Mouse (Mus musculus): Measurements from ENCODE around the gene Lcp1. TPM values are rescaled to one million over a fixed set of nuclear protein-coding genes. Genes with fewer than 3 reads are reported as not detected.

Lcp1 gene
- polyA plus RNA-seq, 1 experiment from 2014 or later: 36.2 TPM

DNA sequence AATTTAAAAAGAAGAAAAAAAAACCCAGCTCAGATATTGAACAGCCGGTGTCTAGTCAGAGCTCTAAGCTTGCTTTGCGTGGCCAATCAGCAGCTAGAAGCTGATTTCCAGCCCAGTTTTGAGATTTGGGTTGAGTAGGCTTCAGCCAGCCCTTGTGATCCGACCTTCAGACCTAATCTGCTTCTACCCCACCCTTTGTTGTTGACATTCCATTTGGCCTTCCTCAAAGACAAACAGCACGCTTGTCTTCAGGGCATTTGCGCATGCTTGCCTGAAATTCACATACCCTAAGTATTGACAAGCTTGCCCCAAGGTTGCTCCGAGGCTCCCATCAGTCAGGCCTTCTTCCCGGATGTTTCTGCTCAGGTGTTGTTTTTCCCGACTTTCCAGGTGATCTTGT, 23.6 kb downstream of the Lcp1 start:
- no peak overlapping the region for H3K9ac ChIP-seq
- no peak for ATAC-seq
- H3K27me3 ChIP-seq (replicated peaks): no peaks in the 10 kb centered on the region
- H3K4me2 ChIP-seq: no peak overlapping the region
- no peak overlapping the region for H3K4me3 ChIP-seq
- 72% methylated on average over 8 of the region's 8 CpGs for WGBS (ENCODE audit: insufficient replicate concordance)
- H3K4me1 ChIP-seq: no peaks in the 10 kb centered on the region
- H3K36me3 ChIP-seq: no peaks in the 10 kb centered on the region
- H3K27ac ChIP-seq: no peak overlapping the region
- no peaks in the 10 kb centered on the region for H3K9me3 ChIP-seq (replicated peaks)

DNA sequence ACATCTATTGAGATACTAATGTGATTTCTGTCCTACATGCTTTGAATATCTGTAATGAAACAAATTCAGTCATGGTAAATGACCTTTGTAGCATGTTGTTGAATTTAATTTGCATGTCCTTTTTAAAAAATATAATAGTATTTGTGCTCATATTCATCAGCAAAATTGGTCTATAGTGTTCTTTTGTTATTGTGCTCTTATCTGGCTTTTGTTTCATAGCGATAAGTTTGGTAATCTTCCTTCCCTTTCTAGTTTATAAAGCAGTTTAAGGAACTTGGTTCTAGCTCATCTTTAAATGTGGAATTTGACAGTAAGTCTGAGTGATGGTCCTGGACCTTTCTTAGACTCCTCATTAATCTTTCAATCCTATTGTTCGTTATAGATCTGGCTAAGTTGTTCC, 28.5 kb downstream of the Lcp1 start:
- no peak overlapping the region for H3K27ac ChIP-seq
- 70% methylated on average over 2 of the region's 2 CpGs for WGBS (ENCODE audit: insufficient replicate concordance)
- no peaks in the 10 kb centered on the region for H3K36me3 ChIP-seq
- no peaks in the 10 kb centered on the region for H3K9me3 ChIP-seq (replicated peaks)
- no peak overlapping the region for H3K4me3 ChIP-seq
- H3K4me2 ChIP-seq: no peak overlapping the region
- H3K4me1 ChIP-seq: peaks cover 10% of the 10 kb centered on the region; the same call in 1 of the 2 replicates
- no peaks in the 10 kb centered on the region for H3K27me3 ChIP-seq (replicated peaks)
- no peak overlapping the region for H3K9ac ChIP-seq
- no peak for ATAC-seq

- no peaks in the 10 kb centered on the region for H3K27me3 ChIP-seq (replicated peaks)
- no peaks in the 10 kb centered on the region for H3K36me3 ChIP-seq
- no peak overlapping the region for H3K4me3 ChIP-seq
- H3K9ac ChIP-seq: no peak overlapping the region
- 59% methylated on average over 8 of the region's 8 CpGs for WGBS (ENCODE audit: insufficient replicate concordance)
- 0 out of 2 replicates have a peak, but pooled peaks have one; percentile 8 for ATAC-seq
- H3K4me1 ChIP-seq: peaks cover 16% of the 10 kb centered on the region
- H3K9me3 ChIP-seq (replicated peaks): no peaks in the 10 kb centered on the region
- H3K4me2 ChIP-seq: no peak overlapping the region
- no peak overlapping the region for H3K27ac ChIP-seq
Measured at GRCm38 (mm10) chr14:75163866-75164265, 33.0 kb downstream of the Lcp1 start.

- H3K9ac ChIP-seq: no peak overlapping the region
- no peak for ATAC-seq
- no peak overlapping the region for H3K4me2 ChIP-seq
- 77% methylated on average over 9 of the region's 9 CpGs for WGBS (ENCODE audit: insufficient replicate concordance)
- no peaks in the 10 kb centered on the region for H3K27me3 ChIP-seq (replicated peaks)
- no peak overlapping the region for H3K27ac ChIP-seq
- no peaks in the 10 kb centered on the region for H3K36me3 ChIP-seq
- H3K4me3 ChIP-seq: no peak overlapping the region
- H3K9me3 ChIP-seq (replicated peaks): no peaks in the 10 kb centered on the region
- peaks cover 16% of the 10 kb centered on the region for H3K4me1 ChIP-seq
Measured at GRCm38 (mm10) chr14:75164345-75164744, 33.4 kb downstream of the Lcp1 start.

DNA sequence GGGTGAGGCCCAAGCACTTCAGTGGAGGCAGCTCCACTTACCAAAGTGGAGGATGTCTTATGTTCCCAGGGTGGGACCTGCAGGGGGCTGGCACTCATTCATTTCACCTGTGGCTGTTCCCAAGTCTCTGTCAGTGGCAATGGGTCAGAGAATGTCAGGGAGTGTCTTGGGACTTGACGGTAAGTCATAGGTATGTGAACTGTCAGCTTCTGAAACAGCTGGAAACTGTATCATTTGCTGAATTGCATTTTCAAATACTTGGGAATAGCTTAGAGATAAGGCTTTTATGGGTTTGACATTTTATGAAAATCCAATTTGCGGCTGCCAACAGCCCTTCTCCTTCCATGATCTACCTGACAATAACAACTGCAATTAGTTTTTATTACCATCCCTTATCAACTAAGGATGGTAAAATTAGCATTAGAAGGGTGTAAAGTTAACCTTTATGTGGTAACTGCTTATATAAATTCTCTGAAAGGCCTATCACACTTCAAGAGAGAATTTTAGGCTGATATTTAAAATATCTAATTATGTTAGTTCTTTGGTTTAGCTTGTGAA, 34.8 kb downstream of the Lcp1 start:
- no peaks in the 10 kb centered on the region for H3K27me3 ChIP-seq (replicated peaks)
- no peak overlapping the region for H3K4me2 ChIP-seq
- H3K4me1 ChIP-seq: peaks cover 19% of the 10 kb centered on the region
- 82% methylated on average over 2 of the region's 2 CpGs for WGBS (ENCODE audit: insufficient replicate concordance)
- no peaks in the 10 kb centered on the region for H3K36me3 ChIP-seq
- H3K4me3 ChIP-seq: no peak overlapping the region
- H3K9me3 ChIP-seq (replicated peaks): no peaks in the 10 kb centered on the region
- no peak overlapping the region for H3K9ac ChIP-seq
- no peak overlapping the region for H3K27ac ChIP-seq
- ATAC-seq: no peak

GRCm38 (mm10) chr14:75168501-75168900, 37.6 kb downstream of the Lcp1 start:
- WGBS (ENCODE audit: insufficient replicate concordance): 60% methylated on average over 3 of the region's 3 CpGs
- peaks cover 23% of the 10 kb centered on the region for H3K4me1 ChIP-seq
- no peaks in the 10 kb centered on the region for H3K9me3 ChIP-seq (replicated peaks)
- no peak for ATAC-seq
- H3K36me3 ChIP-seq: no peaks in the 10 kb centered on the region
- no peaks in the 10 kb centered on the region for H3K27me3 ChIP-seq (replicated peaks)
- H3K4me2 ChIP-seq: no peak overlapping the region
- no peak overlapping the region for H3K27ac ChIP-seq
- H3K9ac ChIP-seq: no peak overlapping the region
- H3K4me3 ChIP-seq: no peak overlapping the region

DNA sequence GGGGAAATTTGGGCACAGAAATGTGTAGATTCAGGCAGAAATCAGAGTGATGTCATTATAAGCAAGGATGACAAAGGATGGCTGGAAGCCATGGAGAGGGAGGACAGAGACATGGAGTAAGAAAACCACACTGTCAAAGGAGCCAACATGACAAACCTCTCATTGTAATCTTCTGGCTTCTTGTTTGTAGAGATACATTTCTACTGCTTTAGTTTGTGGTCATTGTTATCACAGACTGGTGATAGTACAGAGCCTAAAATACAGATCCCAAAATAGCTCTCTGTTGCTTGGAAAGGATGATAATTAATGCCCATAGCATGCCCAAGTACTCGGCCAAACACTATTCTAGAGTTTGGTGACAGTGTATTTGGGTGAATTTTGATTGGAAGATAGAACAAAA, 39.6 kb downstream of the Lcp1 start:
- H3K36me3 ChIP-seq: no peaks in the 10 kb centered on the region
- no peak for ATAC-seq

DNA sequence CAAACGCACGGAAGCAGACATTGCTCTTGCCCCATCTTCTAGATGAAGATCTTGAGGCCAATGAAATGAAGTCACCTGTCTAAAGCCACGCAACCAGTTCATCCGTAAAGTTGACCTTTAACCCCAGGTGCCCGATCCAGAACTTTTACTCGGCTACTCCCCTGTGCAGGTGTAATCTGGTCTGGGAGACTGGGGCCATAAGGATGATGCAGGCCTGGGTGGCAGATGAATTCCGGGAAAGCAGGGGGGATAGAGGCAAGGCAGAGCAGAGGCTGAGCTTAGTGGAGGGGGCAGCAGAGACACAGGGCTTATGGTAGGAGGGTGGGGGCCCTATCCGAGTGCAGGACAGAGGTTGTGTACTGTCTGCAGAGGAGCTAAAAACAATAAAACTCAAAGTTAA, 43.4 kb downstream of the Lcp1 start:
- H3K4me2 ChIP-seq: no peak overlapping the region
- H3K4me1 ChIP-seq: peaks cover 46% of the 10 kb centered on the region
- ATAC-seq: no peak
- no peaks in the 10 kb centered on the region for H3K9me3 ChIP-seq (replicated peaks)
- WGBS (ENCODE audit: insufficient replicate concordance): 68% methylated on average over 8 of the region's 8 CpGs
- no peak overlapping the region for H3K4me3 ChIP-seq
- no peak overlapping the region for H3K27ac ChIP-seq
- no peaks in the 10 kb centered on the region for H3K36me3 ChIP-seq
- H3K9ac ChIP-seq: no peak overlapping the region
- H3K27me3 ChIP-seq (replicated peaks): peaks cover 6% of the 10 kb centered on the region; the same call in 1 of the 2 replicates

More for the DNA sequence above, 39.6 kb downstream of the Lcp1 start:
- 32% methylated on average over 1 of the region's 1 CpGs for WGBS (ENCODE audit: insufficient replicate concordance)
- H3K27me3 ChIP-seq (replicated peaks): peaks cover 6% of the 10 kb centered on the region; the same call in 1 of the 2 replicates
- no peak overlapping the region for H3K27ac ChIP-seq
- H3K4me2 ChIP-seq: no peak overlapping the region
- no peak overlapping the region for H3K9ac ChIP-seq
- H3K9me3 ChIP-seq (replicated peaks): no peaks in the 10 kb centered on the region
- peaks cover 18% of the 10 kb centered on the region for H3K4me1 ChIP-seq
- no peak overlapping the region for H3K4me3 ChIP-seq

- Histone ChIP-seq H3K4me2 (no peak overlapping the region), H3K4me3 (no peak overlapping the region), H3K9ac (no peak overlapping the region), H3K36me3 (no peaks in the 10 kb centered on the region), H3K27me3 (replicated peaks) (peaks cover 6% of the 10 kb centered on the region; the same call in 1 of the 2 replicates), H3K4me1 (peaks cover 52% of the 10 kb centered on the region), H3K27ac (no peak overlapping the region), H3K9me3 (replicated peaks) (no peaks in the 10 kb centered on the region)
- no peak for ATAC-seq
- 43% methylated on average over 9 of the region's 9 CpGs for WGBS (ENCODE audit: insufficient replicate concordance)
Measured at GRCm38 (mm10) chr14:75174731-75175555, 44.0 kb downstream of the Lcp1 start.

DNA sequence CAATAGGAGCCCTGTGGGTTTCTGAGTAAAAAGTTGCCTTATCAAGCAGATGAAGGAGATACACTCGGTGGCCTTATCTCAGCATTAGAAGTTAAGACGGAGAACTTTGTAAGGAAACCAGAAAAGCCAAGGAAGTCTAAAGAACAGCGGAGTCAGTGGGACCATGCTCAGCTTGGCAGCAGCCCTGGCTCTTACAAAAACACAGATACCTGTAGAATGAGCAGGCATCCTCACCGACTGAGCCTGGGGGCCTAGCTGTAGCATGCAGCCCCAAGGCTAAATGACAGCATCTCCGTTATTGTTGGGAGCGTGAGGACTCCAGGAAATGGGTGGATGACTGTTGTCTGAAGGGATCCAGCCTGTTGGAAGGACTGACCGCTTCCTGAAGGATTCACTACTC, 44.9 kb downstream of the Lcp1 start:
- Histone ChIP-seq H3K4me1 (peaks cover 54% of the 10 kb centered on the region), H3K36me3 (no peaks in the 10 kb centered on the region), H3K27ac (no peak overlapping the region), H3K4me2 (no peak overlapping the region), H3K9me3 (replicated peaks) (no peaks in the 10 kb centered on the region), H3K27me3 (replicated peaks) (peaks cover 6% of the 10 kb centered on the region; the same call in 1 of the 2 replicates), H3K4me3 (no peak overlapping the region), H3K9ac (no peak overlapping the region)
- 50% methylated on average over 7 of the region's 7 CpGs for WGBS (ENCODE audit: insufficient replicate concordance)
- no peak for ATAC-seq

DNA sequence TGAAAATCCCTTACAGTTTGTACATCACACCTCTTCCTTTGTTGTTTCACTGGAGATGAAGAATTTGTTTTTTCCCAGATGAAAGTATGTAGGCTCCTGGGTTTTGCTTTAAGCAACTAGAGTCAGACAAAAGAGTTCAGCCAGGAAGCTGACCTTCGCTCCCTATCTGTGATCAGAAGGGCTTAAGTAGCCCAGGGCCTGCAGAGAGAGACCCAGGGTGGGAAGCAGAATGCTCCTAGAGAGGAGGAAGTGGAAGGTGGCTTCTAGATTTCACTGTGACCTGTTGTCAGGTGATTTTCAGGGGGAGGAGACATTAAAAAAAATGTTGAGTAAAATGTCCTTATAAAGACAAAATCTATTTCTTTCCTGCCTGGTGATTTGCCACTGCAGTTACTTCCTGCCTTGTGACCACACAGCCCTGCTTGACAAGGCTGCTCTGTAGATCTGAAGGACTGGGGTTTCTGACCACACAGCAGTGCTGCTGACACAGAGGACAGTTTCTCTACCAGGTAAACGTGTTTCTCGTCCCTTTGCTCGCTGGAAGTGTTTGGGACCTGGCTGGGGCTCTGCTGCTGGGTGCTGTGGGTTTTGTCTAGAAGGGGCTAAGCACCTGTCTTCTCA, 45.6 kb downstream of the Lcp1 start:
- H3K27me3 ChIP-seq (replicated peaks): peaks cover 6% of the 10 kb centered on the region; the same call in 1 of the 2 replicates
- WGBS (ENCODE audit: insufficient replicate concordance): 33% methylated on average over 4 of the region's 4 CpGs
- H3K4me2 ChIP-seq: peak overlapping the region; percentile 22
- H3K27ac ChIP-seq: peak overlapping the region; percentile 62
- no peaks in the 10 kb centered on the region for H3K9me3 ChIP-seq (replicated peaks)
- ATAC-seq: no peak
- no peaks in the 10 kb centered on the region for H3K36me3 ChIP-seq
- H3K9ac ChIP-seq: peak overlapping the region; percentile 35
- H3K4me1 ChIP-seq: peaks cover 57% of the 10 kb centered on the region
- peak overlapping the region; percentile 26 for H3K4me3 ChIP-seq

- Histone ChIP-seq H3K36me3 (no peaks in the 10 kb centered on the region), H3K9me3 (replicated peaks) (no peaks in the 10 kb centered on the region), H3K4me3 (peak overlapping the region; percentile 26), H3K9ac (no peak overlapping the region), H3K4me1 (peaks cover 65% of the 10 kb centered on the region), H3K27me3 (replicated peaks) (peaks cover 6% of the 10 kb centered on the region; the same call in 1 of the 2 replicates), H3K27ac (peak overlapping the region; percentile 49; the same call in 1 of the 2 replicates), H3K4me2 (peak overlapping the region; percentile 26)
- WGBS (ENCODE audit: insufficient replicate concordance): 54% methylated on average over 3 of the region's 3 CpGs
- ATAC-seq: no peak
Measured at GRCm38 (mm10) chr14:75177400-75177799, 46.5 kb downstream of the Lcp1 start.

Data from liver, embryonic 12.5 days (tissue).